Mouse (Mus musculus): ENCODE results near the gene Hist1h2bf.

- TF ChIP-seq CTCF (IDR thresholded peaks at IDR 0.05; ENCODE audit: low read depth, low read length) (no peak), POLR2A (IDR thresholded peaks at IDR 0.05; ENCODE audit: extremely low read depth, insufficient read depth, low read length) (no peak)
These were observed 21.8 kb upstream of the Hist1h2bf start for GRCm38 (mm10) chr13:23595622-23596372.
